Mouse (Mus musculus): ENCODE measurements at regions not wholly inside any gene's neighbourhood (a gene's known extent, or its start where the extent isn't known, plus 50 kb on each side); places are given as distances from the start of the nearest gene placed in this dataset. TPM values are rescaled to one million over a fixed set of nuclear protein-coding genes. Genes with fewer than 3 reads are reported as not detected.

DNA sequence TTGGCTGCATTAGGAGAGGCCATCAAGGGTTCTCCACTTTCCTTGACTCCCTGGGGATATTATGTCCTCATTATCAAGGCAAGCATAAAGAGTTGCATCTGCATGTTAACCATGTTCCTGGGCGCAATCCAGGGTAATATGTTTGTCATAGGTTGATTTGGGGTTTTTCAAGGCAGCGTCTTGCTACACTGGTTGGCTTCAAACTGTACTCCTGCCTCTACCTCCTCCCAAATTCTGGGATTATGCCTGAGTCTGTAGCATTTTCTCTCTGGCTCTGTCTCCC is 65.1 kb upstream of the Med13l start:
- Histone ChIP-seq H3K27ac (replicated peaks) (no peak overlapping the region), H3K36me3 (no peaks in the 10 kb centered on the region), H3K9ac (no peak overlapping the region), H3K27me3 (no peaks in the 10 kb centered on the region), H3K9me3 (no peaks in the 10 kb centered on the region), H3K4me2 (no peak overlapping the region), H3K4me1 (replicated peaks) (peaks cover 6% of the 10 kb centered on the region; the same call in 1 of the 2 replicates), H3K4me3 (no peak overlapping the region)
- no peak for ATAC-seq (ENCODE audit: low FRiP score, low read depth)
- 64% methylated on average over 2 of the region's 2 CpGs for WGBS

- WGBS: 75% methylated on average over 5 of the region's 5 CpGs
- H3K4me1 ChIP-seq (replicated peaks): no peaks in the 10 kb centered on the region
- no peak overlapping the region for H3K27ac ChIP-seq (replicated peaks)
These were observed 58.9 kb upstream of the Med13l start for GRCm38 (mm10) chr5:118501624-118502023.

DNA sequence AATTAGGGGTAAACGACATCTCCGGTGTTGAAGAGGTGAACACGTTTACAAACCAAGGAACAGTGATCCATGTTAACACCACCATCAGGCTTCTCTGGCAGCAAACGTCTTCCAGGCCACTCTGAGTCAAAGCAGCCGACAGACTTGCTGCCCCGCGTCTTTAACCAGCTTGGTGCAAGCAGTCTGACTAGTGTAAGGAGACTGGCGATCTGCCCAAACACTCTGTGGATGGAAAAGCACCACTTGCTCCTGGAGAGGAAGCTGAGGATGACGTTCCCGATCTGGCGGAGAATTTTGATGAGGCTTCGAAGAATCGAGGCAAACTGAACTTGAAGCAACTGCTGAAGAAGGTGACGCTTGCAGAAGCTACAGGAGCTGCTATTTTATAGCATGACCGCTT is 57.5 kb upstream of the Med13l start:
- no peaks in the 10 kb centered on the region for H3K4me1 ChIP-seq (replicated peaks)
- no peak overlapping the region for H3K9ac ChIP-seq
- H3K4me2 ChIP-seq: no peak overlapping the region
- no peak overlapping the region for H3K4me3 ChIP-seq
- 65% methylated on average over 15 of the region's 15 CpGs for WGBS
- no peaks in the 10 kb centered on the region for H3K27me3 ChIP-seq
- no peak overlapping the region for H3K27ac ChIP-seq (replicated peaks)
- no peaks in the 10 kb centered on the region for H3K9me3 ChIP-seq
- H3K36me3 ChIP-seq: no peaks in the 10 kb centered on the region
- ATAC-seq (ENCODE audit: low FRiP score, low read depth): no peak

More at GRCm38 (mm10) chr5:118501624-118502023, 58.9 kb upstream of the Med13l start:
- ATAC-seq (ENCODE audit: low FRiP score, low read depth): no peak
- no peak overlapping the region for H3K9ac ChIP-seq
- H3K4me2 ChIP-seq: no peak overlapping the region
- H3K36me3 ChIP-seq: no peaks in the 10 kb centered on the region
- no peaks in the 10 kb centered on the region for H3K9me3 ChIP-seq
- no peaks in the 10 kb centered on the region for H3K27me3 ChIP-seq
- no peak overlapping the region for H3K4me3 ChIP-seq

DNA sequence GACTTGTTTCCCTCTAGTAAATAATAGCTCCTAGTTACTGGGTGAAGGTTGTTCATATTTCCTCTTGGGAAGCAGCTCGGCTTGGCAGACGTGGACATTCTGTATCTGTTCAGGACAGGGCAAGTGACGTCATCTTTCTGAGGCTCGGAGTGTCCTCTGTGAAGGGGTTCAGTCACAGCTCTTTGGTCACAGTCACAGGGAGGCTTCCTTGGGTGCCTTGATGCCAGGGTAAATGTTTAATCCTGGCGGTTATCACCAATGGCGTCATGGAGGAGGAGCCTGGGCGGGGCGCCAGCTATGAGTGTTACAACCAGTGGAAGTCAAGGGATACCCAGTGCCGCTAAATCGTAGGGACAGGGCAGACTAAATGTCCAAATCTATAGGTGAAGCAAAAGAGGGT is 56.3 kb upstream of the Med13l start:
- no peaks in the 10 kb centered on the region for H3K36me3 ChIP-seq
- H3K4me2 ChIP-seq: no peak overlapping the region
- no peaks in the 10 kb centered on the region for H3K9me3 ChIP-seq
- H3K4me1 ChIP-seq (replicated peaks): no peaks in the 10 kb centered on the region
- ATAC-seq (ENCODE audit: low FRiP score, low read depth): no peak
- 93% methylated on average over 10 of the region's 10 CpGs for WGBS
- H3K27ac ChIP-seq (replicated peaks): no peak overlapping the region
- no peaks in the 10 kb centered on the region for H3K27me3 ChIP-seq
- no peak overlapping the region for H3K9ac ChIP-seq
- no peak overlapping the region for H3K4me3 ChIP-seq

DNA sequence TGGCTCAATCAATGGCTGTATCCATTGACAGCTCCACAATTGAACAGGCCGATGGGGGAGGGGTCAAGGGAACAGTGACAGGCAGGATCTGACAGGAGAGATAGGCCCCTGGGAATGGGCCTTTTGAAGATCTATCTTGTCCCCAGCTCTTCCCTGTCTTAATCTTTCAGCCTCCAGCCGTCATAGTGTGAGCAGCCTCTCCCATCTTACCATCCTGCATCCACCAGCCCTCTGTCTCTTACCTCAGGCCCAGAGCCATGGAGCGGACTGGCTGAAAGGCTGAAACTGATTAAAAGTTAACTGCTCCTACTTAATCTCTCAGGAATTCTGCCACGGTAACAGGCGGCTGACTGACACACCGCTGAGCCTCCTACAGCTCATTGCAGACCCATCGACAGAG is 55.6 kb upstream of the Med13l start:
- no peak for ATAC-seq (ENCODE audit: low FRiP score, low read depth)
- Histone ChIP-seq H3K4me2 (no peak overlapping the region), H3K36me3 (no peaks in the 10 kb centered on the region), H3K9me3 (no peaks in the 10 kb centered on the region), H3K27me3 (no peaks in the 10 kb centered on the region), H3K4me1 (replicated peaks) (no peaks in the 10 kb centered on the region), H3K4me3 (no peak overlapping the region), H3K9ac (no peak overlapping the region), H3K27ac (replicated peaks) (no peak overlapping the region)
- WGBS: 34% methylated on average over 7 of the region's 7 CpGs

GRCm38 (mm10) chr5:118509871-118510270 is 50.6 kb upstream of the Med13l start:
- H3K4me3 ChIP-seq: no peak overlapping the region
- ATAC-seq (ENCODE audit: low FRiP score, low read depth): no peak
- H3K9me3 ChIP-seq: no peaks in the 10 kb centered on the region

More at GRCm38 (mm10) chr5:118509871-118510270, 50.6 kb upstream of the Med13l start:
- no peak overlapping the region for H3K27ac ChIP-seq (replicated peaks)
- no peak overlapping the region for H3K9ac ChIP-seq
- peaks cover 17% of the 10 kb centered on the region for H3K4me1 ChIP-seq (replicated peaks)
- H3K36me3 ChIP-seq: no peaks in the 10 kb centered on the region
- peaks cover 5% of the 10 kb centered on the region; the same call in 1 of the 2 replicates for H3K27me3 ChIP-seq
- no peak overlapping the region for H3K4me2 ChIP-seq
- 65% methylated on average over 5 of the region's 5 CpGs for WGBS

Small RNAs in the stretch of these regions (microRNA-seq; reads per million reads assigned to microRNA genes)
- not detected for gene Gm26455
